Comparison of ENCODE assay signal across 27 mouse cellular contexts in the genomic region with DNA sequence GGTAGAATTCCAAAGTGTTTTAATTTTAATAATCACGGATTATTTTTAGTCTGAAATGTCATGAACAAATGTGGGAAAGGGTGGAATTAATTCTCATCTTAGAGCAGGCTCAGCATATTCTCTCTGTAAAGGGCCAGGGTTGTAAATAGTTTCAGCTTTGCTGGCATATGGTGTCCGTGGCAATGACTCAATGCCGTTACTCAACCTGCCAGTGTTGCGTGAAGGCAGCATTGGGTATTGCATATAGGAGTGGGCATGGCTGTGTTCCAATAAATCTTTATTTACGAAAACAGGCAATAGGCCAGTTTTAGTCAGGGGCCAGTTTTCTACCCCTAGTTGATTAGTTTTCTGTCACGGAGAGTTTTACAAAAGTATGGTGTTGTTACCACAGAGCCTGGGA.
DNase-seq lines count a peak whose midpoint lies in the region; ATAC-seq and TF ChIP-seq lines count a peak whose summit lies in the region.
"Had no signal": no experiment of that assay in that cellular context is flagged by ENCODE, and none has a peak within 500 bp of the region (broad histone marks: within the 10 kb centered on the region; RNA-seq: fewer than 3 reads in every experiment).

No protein-coding gene starts in this region.

- H3K9ac ChIP-seq in forebrain, embryonic 14.5 days (ENCODE audit: low read length), result no peak overlapping the region
- H3K9ac ChIP-seq in forebrain, embryonic 16.5 days (replicated peaks; ENCODE audit: low read depth, low read length), result no peak overlapping the region
- no peak overlapping the region for H3K9ac ChIP-seq in midbrain, embryonic 14.5 days (replicated peaks; ENCODE audit: low read length)
- H3K9ac ChIP-seq in midbrain, embryonic 15.5 days, result no peak overlapping the region
- H3K9ac ChIP-seq: embryonic facial prominence, embryonic 12.5 days; heart, embryonic 15.5 days; limb, embryonic 12.5 days; liver, embryonic 15.5 days; lung, embryonic 14.5 days; neural tube, embryonic 13.5 days had no signal

- 56% methylated on average over 6 of the region's 6 CpGs for WGBS in forebrain, embryonic 14.5 days
- WGBS in forebrain, embryonic 16.5 days, result 48% methylated on average over 6 of the region's 6 CpGs
- WGBS in midbrain, embryonic 14.5 days, result 84% methylated on average over 6 of the region's 6 CpGs
- 77% methylated on average over 6 of the region's 6 CpGs for WGBS in midbrain, embryonic 15.5 days

- no peak overlapping the region for H3K4me3 ChIP-seq in forebrain, embryonic 14.5 days (ENCODE audit: low read depth, low read length)
- no peak overlapping the region for H3K4me3 ChIP-seq in forebrain, embryonic 16.5 days (replicated peaks; ENCODE audit: low read length)
- no peak overlapping the region for H3K4me3 ChIP-seq in midbrain, embryonic 14.5 days (replicated peaks; ENCODE audit: low read depth, low read length)
- no peak overlapping the region for H3K4me3 ChIP-seq in midbrain, embryonic 15.5 days
- no peak overlapping the region for H3K4me3 ChIP-seq in myocyte
- H3K4me3 ChIP-seq: embryonic facial prominence, embryonic 12.5 days; heart, embryonic 10.5 days; heart, embryonic 15.5 days; left cerebral cortex, adult 2 months; limb, embryonic 12.5 days; liver, embryonic 15.5 days; neural tube, embryonic 13.5 days had no signal

- H3K9me3 ChIP-seq in forebrain, embryonic 14.5 days (replicated peaks; ENCODE audit: control insufficient read depth, low read length), result no peaks in the 10 kb centered on the region
- H3K9me3 ChIP-seq in forebrain, embryonic 16.5 days (ENCODE audit: control insufficient read depth, low read length), result no peaks in the 10 kb centered on the region
- H3K9me3 ChIP-seq in midbrain, embryonic 14.5 days (ENCODE audit: control insufficient read depth, low read length), result no peaks in the 10 kb centered on the region
- H3K9me3 ChIP-seq in midbrain, embryonic 15.5 days, result no peaks in the 10 kb centered on the region
- H3K9me3 ChIP-seq: embryonic facial prominence, embryonic 12.5 days; G1E; heart, embryonic 10.5 days; heart, embryonic 15.5 days; limb, embryonic 12.5 days; liver, embryonic 15.5 days; neural tube, embryonic 13.5 days had no signal

- H3K27ac ChIP-seq in forebrain, embryonic 14.5 days (ENCODE audit: low read depth, low read length), result no peak overlapping the region
- H3K27ac ChIP-seq in forebrain, embryonic 16.5 days (ENCODE audit: low read length), result no peak overlapping the region
- no peak overlapping the region for H3K27ac ChIP-seq in midbrain, embryonic 14.5 days (replicated peaks; ENCODE audit: low read depth, low read length)
- H3K27ac ChIP-seq in midbrain, embryonic 15.5 days, result no peak overlapping the region
- H3K27ac ChIP-seq: embryonic facial prominence, embryonic 12.5 days; heart, embryonic 10.5 days; heart, embryonic 15.5 days; left cerebral cortex, adult 2 months; limb, embryonic 12.5 days; liver, embryonic 15.5 days; neural tube, embryonic 13.5 days had no signal

- no peak for TF ChIP-seq POLR2A in myocyte (IDR thresholded peaks at IDR 0.05; ENCODE audit: insufficient read length, low read depth)

- no peaks in the 10 kb centered on the region for H3K27me3 ChIP-seq in forebrain, embryonic 14.5 days (replicated peaks; ENCODE audit: control insufficient read depth, insufficient read depth, low read length)
- H3K27me3 ChIP-seq in forebrain, embryonic 16.5 days (replicated peaks; ENCODE audit: control insufficient read depth, insufficient read depth, low read length), result no peaks in the 10 kb centered on the region
- H3K27me3 ChIP-seq in midbrain, embryonic 14.5 days (ENCODE audit: control insufficient read depth, insufficient read depth, low read length), result no peaks in the 10 kb centered on the region
- H3K27me3 ChIP-seq in midbrain, embryonic 15.5 days (replicated peaks), result no peaks in the 10 kb centered on the region
- H3K27me3 ChIP-seq in myocyte (ENCODE audit: control insufficient read depth, insufficient read depth, insufficient read length), result no peaks in the 10 kb centered on the region
- H3K27me3 ChIP-seq: embryonic facial prominence, embryonic 12.5 days; heart, embryonic 15.5 days; limb, embryonic 12.5 days; liver, embryonic 15.5 days; neural tube, embryonic 13.5 days had no signal

- no peaks in the 10 kb centered on the region for H3K36me3 ChIP-seq in forebrain, embryonic 14.5 days (ENCODE audit: control insufficient read depth, insufficient read depth, low read length)
- H3K36me3 ChIP-seq in forebrain, embryonic 16.5 days (ENCODE audit: control insufficient read depth, insufficient read depth), result no peaks in the 10 kb centered on the region
- H3K36me3 ChIP-seq in midbrain, embryonic 14.5 days (ENCODE audit: control insufficient read depth, insufficient read depth, low read length), result no peaks in the 10 kb centered on the region
- H3K36me3 ChIP-seq in midbrain, embryonic 15.5 days (replicated peaks), result no peaks in the 10 kb centered on the region
- no peaks in the 10 kb centered on the region for H3K36me3 ChIP-seq in myocyte (ENCODE audit: control insufficient read depth, insufficient read depth)
- H3K36me3 ChIP-seq: embryonic facial prominence, embryonic 12.5 days; G1E; heart, embryonic 10.5 days; heart, embryonic 15.5 days; limb, embryonic 12.5 days; liver, embryonic 15.5 days; neural tube, embryonic 13.5 days had no signal

- ATAC-seq in forebrain, embryonic 14.5 days, result no peak
- ATAC-seq in forebrain, embryonic 16.5 days, result no peak
- ATAC-seq in midbrain, embryonic 14.5 days (ENCODE audit: low FRiP score, low TSS enrichment), result no peak
- no peak for ATAC-seq in midbrain, embryonic 15.5 days (replicated peaks)
- ATAC-seq: inflammation-experienced regulatory T-cells, adult 6 months; midbrain, embryonic 16.5 days had no signal

- no peak overlapping the region for H3ac ChIP-seq in myocyte (ENCODE audit: control insufficient read depth, insufficient read length)

- H3K4me2 ChIP-seq in forebrain, embryonic 14.5 days (ENCODE audit: low read length), result no peak overlapping the region
- H3K4me2 ChIP-seq in forebrain, embryonic 16.5 days (ENCODE audit: low read length), result no peak overlapping the region
- H3K4me2 ChIP-seq in midbrain, embryonic 14.5 days (ENCODE audit: low read length), result no peak overlapping the region
- H3K4me2 ChIP-seq in midbrain, embryonic 15.5 days, result no peak overlapping the region
- no peak overlapping the region for H3K4me2 ChIP-seq in myocyte (ENCODE audit: low read depth)
- H3K4me2 ChIP-seq: embryonic facial prominence, embryonic 12.5 days; heart, embryonic 15.5 days; limb, embryonic 12.5 days; liver, embryonic 15.5 days; lung, embryonic 14.5 days; neural tube, embryonic 13.5 days had no signal

- H3K4me1 ChIP-seq in forebrain, embryonic 14.5 days (ENCODE audit: control insufficient read depth, insufficient read depth, low read length), result peaks cover 3% of the 10 kb centered on the region; the same call in 1 of the 2 replicates
- H3K4me1 ChIP-seq in forebrain, embryonic 16.5 days (replicated peaks; ENCODE audit: control insufficient read depth, insufficient read depth, low read length), result no peaks in the 10 kb centered on the region
- H3K4me1 ChIP-seq in midbrain, embryonic 14.5 days (ENCODE audit: control insufficient read depth, insufficient read depth, low read length), result no peaks in the 10 kb centered on the region
- H3K4me1 ChIP-seq in midbrain, embryonic 15.5 days, result no peaks in the 10 kb centered on the region
- H3K4me1 ChIP-seq: embryonic facial prominence, embryonic 12.5 days; heart, embryonic 10.5 days; liver, embryonic 15.5 days; neural tube, embryonic 13.5 days had no signal

- H3K79me2 ChIP-seq in myocyte (ENCODE audit: control insufficient read depth, insufficient read depth), result no peaks in the 10 kb centered on the region

- DNase-seq in forebrain, embryonic 14.5 days (ENCODE audit: low spot score), result peak; percentile 51
- peak; percentile 6 for DNase-seq in midbrain, embryonic 14.5 days
- peak; percentile 38 for DNase-seq in NIH3T3 (ENCODE audit: low read depth)
- no peak for DNase-seq in embryo, embryonic 10 days (ENCODE audit: low spot score)
- DNase-seq: adrenal gland, adult 8-10 months; cerebellum, adult 18-20 months; embryo, embryonic 11 days; gastrocnemius, postnatal 14 days; heart, adult 11 months; kidney, adult 11 months; kidney, postnatal 14 days; lung, embryonic 14.5 days; lung, postnatal 14 days; right cerebral cortex, postnatal 14 days had no signal

TF ChIP-seq in myocyte, 11 proteins besides CTCF, POLR2A, EP300 and RAD21:
- TF ChIP-seq TCF3 (IDR thresholded peaks at IDR 0.05; ENCODE audit: insufficient read length, low read depth) (no peak), SRF (IDR thresholded peaks at IDR 0.05; ENCODE audit: control insufficient read depth, insufficient read length, low read depth) (no peak), POLR2AphosphoS2 (IDR thresholded peaks at IDR 0.05; ENCODE audit: insufficient read length, low read depth) (no peak), CEBPB (IDR thresholded peaks at IDR 0.05; ENCODE audit: insufficient read depth, poor library complexity, severe bottlenecking) (peak; percentile 49; the same call in 1 of the 2 replicates), E2F4 (IDR thresholded peaks at IDR 0.05; ENCODE audit: insufficient read depth) (no peak)
TF ChIP-seq in myocyte: peak in this region for 1.
